Mouse (Mus musculus) myocyte (in vitro differentiated cells): Measurements from ENCODE around the gene Rpl11.

Source experiments
- E2F4 ChIP-seq: IDR thresholded peaks from one replicate; pipeline ENCODE4 v1.6.1; 2011; ENCODE audit warnings: mild to moderate bottlenecking, control low read depth, moderate library complexity; ENCODE audit not compliant: insufficient read depth
- MAX ChIP-seq: IDR thresholded peaks from one replicate; pipeline ENCODE4 v1.6.1; 2011; ENCODE audit warnings: low read depth, mild to moderate bottlenecking, control low read depth
- MYOG ChIP-seq, 3 experiments: IDR thresholded peaks; one replicate each; pipeline ENCODE4 v1.6.1; 2011; ENCODE audit warnings: control low read depth in 2 of 3, low read depth in 2 of 3, mild to moderate bottlenecking in 2 of 3; ENCODE audit not compliant: insufficient read length in 2 of 3, control insufficient read depth in 1 of 3, insufficient read depth in 1 of 3
- POLR2A ChIP-seq: IDR thresholded peaks from one replicate; pipeline ENCODE4 v1.6.1; 2011; ENCODE audit warnings: low read depth, mild to moderate bottlenecking, control low read depth, moderate library complexity; ENCODE audit not compliant: insufficient read length
- POLR2AphosphoS2 ChIP-seq: IDR thresholded peaks from one replicate; pipeline ENCODE4 v1.6.1; 2011; ENCODE audit warnings: low read depth, control low read depth; ENCODE audit not compliant: insufficient read length
- USF1 ChIP-seq: IDR thresholded peaks from one replicate; pipeline ENCODE4 v1.6.1; 2011; ENCODE audit warnings: low read depth, mild to moderate bottlenecking, control low read depth, moderate library complexity

DNA sequence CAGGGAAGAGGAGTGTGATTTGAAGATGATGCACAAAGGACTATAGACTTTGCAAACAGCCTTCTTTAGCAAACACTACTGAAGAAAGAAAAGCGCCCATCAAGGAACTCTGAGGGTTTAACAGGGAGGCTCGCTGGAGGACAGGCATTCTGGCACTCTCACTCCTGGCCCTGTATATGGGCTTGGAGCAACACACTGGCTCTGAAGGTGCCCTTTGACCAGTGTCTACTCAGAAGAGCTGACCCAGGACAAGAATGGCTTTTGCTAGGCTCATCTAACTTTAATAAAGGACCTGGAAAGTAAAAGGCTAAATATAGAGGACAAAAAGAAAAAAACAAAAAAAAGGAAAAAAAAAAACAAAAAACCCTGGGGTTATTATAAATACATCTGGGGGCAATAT, 48.3 kb downstream of the Rpl11 start:
- TF ChIP-seq MYOG (IDR thresholded peaks at IDR 0.05; ENCODE audit: control insufficient read depth in 1 of 3, insufficient read depth in 1 of 3, insufficient read length in 2 of 3, low read depth in 2 of 3) (no peak), POLR2A (no peak), E2F4 (no peak), MAX (no peak), USF1 (no peak), POLR2AphosphoS2 (no peak)
